Mouse (Mus musculus): ENCODE measurements around the gene Tmem184b. TPM values are rescaled to one million over a fixed set of nuclear protein-coding genes. Genes with fewer than 3 reads are reported as not detected.
A peak's percentile ranks its signal among the peaks of the same experiment; 100 is the strongest.

Tmem184b gene
- polyA plus RNA-seq, 1 experiment from 2014 or later = 8.7 TPM

- Histone ChIP-seq H3K27me3 (no peaks in the 10 kb centered on the region), H3K9me3 (replicated peaks) (no peaks in the 10 kb centered on the region), H3K4me1 (replicated peaks) (peaks cover 39% of the 10 kb centered on the region), H3K27ac (no peak overlapping the region), H3K4me2 (no peak overlapping the region), H3K36me3 (0 out of 2 replicates have a peak, but pooled peaks cover 8% of the 10 kb centered on the region), H3K4me3 (replicated peaks) (no peak overlapping the region), H3K9ac (no peak overlapping the region)
- no peak for DNase-seq
- WGBS (ENCODE audit: insufficient replicate concordance) = 90% methylated on average over 12 of the region's 12 CpGs
- ATAC-seq (ENCODE audit: low read depth) = no peak
These were observed 38.3 kb downstream of the Tmem184b start for GRCm38 (mm10) chr15:79365068-79365467.

GRCm38 (mm10) chr15:79364120-79364519 lies 39.2 kb downstream of the Tmem184b start:
- 0 out of 2 replicates have a peak, but pooled peaks cover 8% of the 10 kb centered on the region for H3K36me3 ChIP-seq
- peaks cover 36% of the 10 kb centered on the region for H3K4me1 ChIP-seq (replicated peaks)
- 74% methylated on average over 6 of the region's 6 CpGs for WGBS (ENCODE audit: insufficient replicate concordance)
- H3K9ac ChIP-seq = no peak overlapping the region
- no peak overlapping the region for H3K4me3 ChIP-seq (replicated peaks)
- no peak for DNase-seq
- no peaks in the 10 kb centered on the region for H3K27me3 ChIP-seq
- H3K27ac ChIP-seq = no peak overlapping the region
- no peaks in the 10 kb centered on the region for H3K9me3 ChIP-seq (replicated peaks)
- no peak overlapping the region for H3K4me2 ChIP-seq
- ATAC-seq (ENCODE audit: low read depth) = no peak

GRCm38 (mm10) chr15:79361023-79361422 lies 42.3 kb downstream of the Tmem184b start:
- H3K27ac ChIP-seq = no peak overlapping the region

GRCm38 (mm10) chr15:79360371-79360770 lies 43.0 kb downstream of the Tmem184b start:
- peaks cover 48% of the 10 kb centered on the region for H3K4me1 ChIP-seq (replicated peaks)
- WGBS (ENCODE audit: insufficient replicate concordance) = 40% methylated on average over 7 of the region's 7 CpGs

More at GRCm38 (mm10) chr15:79361023-79361422, 42.3 kb downstream of the Tmem184b start:
- 11% methylated on average over 4 of the region's 4 CpGs for WGBS (ENCODE audit: insufficient replicate concordance)
- H3K9ac ChIP-seq = no peak overlapping the region
- no peak overlapping the region for H3K4me3 ChIP-seq (replicated peaks)
- peaks cover 44% of the 10 kb centered on the region for H3K4me1 ChIP-seq (replicated peaks)
- DNase-seq (no peak), ATAC-seq (ENCODE audit: low read depth) (no peak)
- 0 out of 2 replicates have a peak, but pooled peaks cover 5% of the 10 kb centered on the region for H3K36me3 ChIP-seq
- H3K4me2 ChIP-seq = no peak overlapping the region
- no peaks in the 10 kb centered on the region for H3K9me3 ChIP-seq (replicated peaks)
- peaks cover 16% of the 10 kb centered on the region for H3K27me3 ChIP-seq

GRCm38 (mm10) chr15:79359954-79360353 lies 43.4 kb downstream of the Tmem184b start:
- peaks cover 19% of the 10 kb centered on the region for H3K27me3 ChIP-seq
- H3K27ac ChIP-seq = no peak overlapping the region
- no peak overlapping the region for H3K9ac ChIP-seq
- no peaks in the 10 kb centered on the region for H3K9me3 ChIP-seq (replicated peaks)
- no peak overlapping the region for H3K4me3 ChIP-seq (replicated peaks)
- peaks cover 48% of the 10 kb centered on the region for H3K4me1 ChIP-seq (replicated peaks)
- DNase-seq = no peak
- no peak overlapping the region for H3K4me2 ChIP-seq
- 0 out of 2 replicates have a peak, but pooled peaks cover 5% of the 10 kb centered on the region for H3K36me3 ChIP-seq
- WGBS (ENCODE audit: insufficient replicate concordance) = 36% methylated on average over 6 of the region's 6 CpGs
- no peak for ATAC-seq (ENCODE audit: low read depth)

More at GRCm38 (mm10) chr15:79360371-79360770, 43.0 kb downstream of the Tmem184b start:
- Histone ChIP-seq H3K9ac (no peak overlapping the region), H3K4me3 (replicated peaks) (no peak overlapping the region), H3K27ac (no peak overlapping the region), H3K4me2 (no peak overlapping the region), H3K27me3 (peaks cover 19% of the 10 kb centered on the region), H3K36me3 (0 out of 2 replicates have a peak, but pooled peaks cover 5% of the 10 kb centered on the region), H3K9me3 (replicated peaks) (no peaks in the 10 kb centered on the region)
- ATAC-seq (ENCODE audit: low read depth) (no peak), DNase-seq (no peak)

GRCm38 (mm10) chr15:79357974-79358690 lies 45.2 kb downstream of the Tmem184b start:
- H3K4me2 ChIP-seq = peak overlapping the region; percentile 81
- peak overlapping the region; percentile 53; the same call in 1 of the 2 replicates for H3K4me3 ChIP-seq (replicated peaks)
- peaks cover 19% of the 10 kb centered on the region for H3K27me3 ChIP-seq
- ATAC-seq (ENCODE audit: low read depth) (no peak), DNase-seq (no peak)
- peaks cover 60% of the 10 kb centered on the region for H3K4me1 ChIP-seq (replicated peaks)
- H3K27ac ChIP-seq = no peak overlapping the region
- 0 out of 2 replicates have a peak, but pooled peaks cover 5% of the 10 kb centered on the region for H3K36me3 ChIP-seq
- H3K9me3 ChIP-seq (replicated peaks) = no peaks in the 10 kb centered on the region
- WGBS (ENCODE audit: insufficient replicate concordance) = 41% methylated on average over 12 of the region's 12 CpGs
- peak overlapping the region; percentile 70; the same call in 1 of the 2 replicates for H3K9ac ChIP-seq

- peak overlapping the region; percentile 61; the same call in 1 of the 2 replicates for H3K27ac ChIP-seq
- H3K9ac ChIP-seq = peak overlapping the region; percentile 70
- H3K9me3 ChIP-seq (replicated peaks) = no peaks in the 10 kb centered on the region
- H3K27me3 ChIP-seq = peaks cover 19% of the 10 kb centered on the region
- WGBS (ENCODE audit: insufficient replicate concordance) = under 1% methylated on average over 72 of the region's 77 CpGs
- H3K36me3 ChIP-seq = no peaks in the 10 kb centered on the region
- peak; percentile 70 for DNase-seq
- peaks cover 69% of the 10 kb centered on the region for H3K4me1 ChIP-seq (replicated peaks)
- H3K4me2 ChIP-seq = peak overlapping the region; percentile 81
- ATAC-seq (ENCODE audit: low read depth) = peak; percentile 84
- H3K4me3 ChIP-seq (replicated peaks) = peak overlapping the region; percentile 53
These were observed 46.1 kb downstream of the Tmem184b start for GRCm38 (mm10) chr15:79357036-79357911.

GRCm38 (mm10) chr15:79356481-79356880 lies 46.9 kb downstream of the Tmem184b start:
- Histone ChIP-seq H3K36me3 (no peaks in the 10 kb centered on the region), H3K9me3 (replicated peaks) (no peaks in the 10 kb centered on the region), H3K27ac (no peak overlapping the region), H3K4me2 (peak overlapping the region; percentile 81), H3K4me3 (replicated peaks) (peak overlapping the region; percentile 53), H3K27me3 (peaks cover 19% of the 10 kb centered on the region), H3K4me1 (replicated peaks) (peaks cover 76% of the 10 kb centered on the region), H3K9ac (peak overlapping the region; percentile 70)
- DNase-seq (no peak), ATAC-seq (ENCODE audit: low read depth) (no peak)
- 62% methylated on average over 8 of the region's 8 CpGs for WGBS (ENCODE audit: insufficient replicate concordance)

GRCm38 (mm10) chr15:79354619-79355018 lies 48.8 kb downstream of the Tmem184b start:
- Histone ChIP-seq H3K4me2 (no peak overlapping the region), H3K27me3 (peaks cover 19% of the 10 kb centered on the region), H3K4me3 (replicated peaks) (no peak overlapping the region), H3K4me1 (replicated peaks) (peaks cover 71% of the 10 kb centered on the region), H3K9me3 (replicated peaks) (no peaks in the 10 kb centered on the region), H3K27ac (no peak overlapping the region), H3K9ac (no peak overlapping the region), H3K36me3 (no peaks in the 10 kb centered on the region)
- DNase-seq = no peak
- WGBS (ENCODE audit: insufficient replicate concordance) = 35% methylated on average over 4 of the region's 4 CpGs
- no peak for ATAC-seq (ENCODE audit: low read depth)

GRCm38 (mm10) chr15:79353690-79354305 lies 49.6 kb downstream of the Tmem184b start:
- Histone ChIP-seq H3K27ac (no peak overlapping the region), H3K9ac (no peak overlapping the region), H3K27me3 (peaks cover 26% of the 10 kb centered on the region), H3K4me2 (no peak overlapping the region), H3K36me3 (no peaks in the 10 kb centered on the region), H3K4me3 (replicated peaks) (no peak overlapping the region), H3K9me3 (replicated peaks) (no peaks in the 10 kb centered on the region), H3K4me1 (replicated peaks) (peaks cover 76% of the 10 kb centered on the region)
- WGBS (ENCODE audit: insufficient replicate concordance) = 77% methylated on average over 5 of the region's 5 CpGs
- no peak for DNase-seq
- no peak for ATAC-seq (ENCODE audit: low read depth)

- Histone ChIP-seq H3K36me3 (no peaks in the 10 kb centered on the region), H3K9ac (no peak overlapping the region), H3K27me3 (peaks cover 33% of the 10 kb centered on the region), H3K9me3 (replicated peaks) (no peaks in the 10 kb centered on the region), H3K4me3 (replicated peaks) (no peak overlapping the region), H3K27ac (no peak overlapping the region), H3K4me2 (no peak overlapping the region), H3K4me1 (replicated peaks) (peaks cover 78% of the 10 kb centered on the region)
- 62% methylated on average over 6 of the region's 6 CpGs for WGBS (ENCODE audit: insufficient replicate concordance)
- DNase-seq = no peak
- ATAC-seq (ENCODE audit: low read depth) = no peak
These were observed 50.9 kb downstream of the Tmem184b start for GRCm38 (mm10) chr15:79352479-79352878.
